Mouse (Mus musculus): ENCODE measurements around the gene Mgat5. TPM values are rescaled to one million over a fixed set of nuclear protein-coding genes. Genes with fewer than 3 reads are reported as not detected.

Mgat5 gene
- polyA plus RNA-seq, 1 experiment from 2014 or later = 5.2 TPM

- Histone ChIP-seq H3K4me2 (no peak overlapping the region), H3K4me3 (ENCODE audit: low read depth, low read length) (no peak overlapping the region), H3K9ac (no peak overlapping the region), H3K27me3 (ENCODE audit: insufficient read depth, low read length) (no peaks in the 10 kb centered on the region), H3K27ac (ENCODE audit: low read depth) (no peak overlapping the region), H3K36me3 (ENCODE audit: insufficient read depth) (no peaks in the 10 kb centered on the region), H3K9me3 (ENCODE audit: low read depth, low read length) (no peaks in the 10 kb centered on the region), H3K4me1 (ENCODE audit: insufficient read depth) (no peaks in the 10 kb centered on the region)
- no peak for TF ChIP-seq CTCF (IDR thresholded peaks at IDR 0.05; ENCODE audit: low read depth)
- 86% methylated on average over 8 of the region's 8 CpGs for WGBS
- DNase-seq = no peak
- ATAC-seq (ENCODE audit: insufficient read depth) = no peak
These were observed 52.2 kb downstream of the Mgat5 start for GRCm38 (mm10) chr1:127257005-127257404.

- H3K36me3 ChIP-seq (ENCODE audit: insufficient read depth) = no peaks in the 10 kb centered on the region
- TF ChIP-seq CTCF (IDR thresholded peaks at IDR 0.05; ENCODE audit: low read depth) = no peak
- H3K4me1 ChIP-seq (ENCODE audit: insufficient read depth) = no peaks in the 10 kb centered on the region
- H3K27me3 ChIP-seq (ENCODE audit: insufficient read depth, low read length) = no peaks in the 10 kb centered on the region
- H3K4me3 ChIP-seq (ENCODE audit: low read depth, low read length) = no peak overlapping the region
- 76% methylated on average over 4 of the region's 4 CpGs for WGBS
- H3K9me3 ChIP-seq (ENCODE audit: low read depth, low read length) = no peaks in the 10 kb centered on the region
- no peak overlapping the region for H3K9ac ChIP-seq
- DNase-seq (no peak), ATAC-seq (ENCODE audit: insufficient read depth) (no peak)
- H3K27ac ChIP-seq (ENCODE audit: low read depth) = no peak overlapping the region
- H3K4me2 ChIP-seq = no peak overlapping the region
These were observed 54.9 kb downstream of the Mgat5 start for GRCm38 (mm10) chr1:127259669-127260068.

- Histone ChIP-seq H3K4me1 (ENCODE audit: insufficient read depth) (no peaks in the 10 kb centered on the region), H3K27me3 (ENCODE audit: insufficient read depth, low read length) (no peaks in the 10 kb centered on the region), H3K4me3 (ENCODE audit: low read depth, low read length) (no peak overlapping the region), H3K9ac (no peak overlapping the region), H3K27ac (ENCODE audit: low read depth) (no peak overlapping the region), H3K9me3 (ENCODE audit: low read depth, low read length) (no peaks in the 10 kb centered on the region), H3K4me2 (no peak overlapping the region), H3K36me3 (ENCODE audit: insufficient read depth) (no peaks in the 10 kb centered on the region)
- DNase-seq (no peak), ATAC-seq (ENCODE audit: insufficient read depth) (0 out of 2 replicates have a peak, but pooled peaks have one; percentile 11)
- TF ChIP-seq CTCF (IDR thresholded peaks at IDR 0.05; ENCODE audit: low read depth) = no peak
- WGBS = 51% methylated on average over 6 of the region's 6 CpGs
These were observed 56.2 kb downstream of the Mgat5 start for GRCm38 (mm10) chr1:127260969-127261368.

GRCm38 (mm10) chr1:127262170-127262837 lies 57.5 kb downstream of the Mgat5 start:
- Histone ChIP-seq H3K4me2 (no peak overlapping the region), H3K27ac (ENCODE audit: low read depth) (no peak overlapping the region), H3K9ac (no peak overlapping the region), H3K36me3 (ENCODE audit: insufficient read depth) (no peaks in the 10 kb centered on the region), H3K4me3 (ENCODE audit: low read depth, low read length) (no peak overlapping the region), H3K4me1 (ENCODE audit: insufficient read depth) (no peaks in the 10 kb centered on the region), H3K27me3 (ENCODE audit: insufficient read depth, low read length) (no peaks in the 10 kb centered on the region), H3K9me3 (ENCODE audit: low read depth, low read length) (no peaks in the 10 kb centered on the region)
- no peak for ATAC-seq (ENCODE audit: insufficient read depth)
- TF ChIP-seq CTCF (IDR thresholded peaks at IDR 0.05; ENCODE audit: low read depth) = no peak
- 81% methylated on average over 13 of the region's 13 CpGs for WGBS
- no peak for DNase-seq

GRCm38 (mm10) chr1:127267985-127268384 lies 63.2 kb downstream of the Mgat5 start:
- Histone ChIP-seq H3K9me3 (ENCODE audit: low read depth, low read length) (no peaks in the 10 kb centered on the region), H3K36me3 (ENCODE audit: insufficient read depth) (no peaks in the 10 kb centered on the region), H3K27me3 (ENCODE audit: insufficient read depth, low read length) (no peaks in the 10 kb centered on the region), H3K27ac (ENCODE audit: low read depth) (no peak overlapping the region), H3K4me3 (ENCODE audit: low read depth, low read length) (no peak overlapping the region), H3K4me2 (no peak overlapping the region), H3K9ac (no peak overlapping the region), H3K4me1 (ENCODE audit: insufficient read depth) (no peaks in the 10 kb centered on the region)
- DNase-seq (no peak), ATAC-seq (ENCODE audit: insufficient read depth) (no peak)
- WGBS = 72% methylated on average over 5 of the region's 5 CpGs
- TF ChIP-seq CTCF (IDR thresholded peaks at IDR 0.05; ENCODE audit: low read depth) = no peak

GRCm38 (mm10) chr1:127269343-127269742 lies 64.5 kb downstream of the Mgat5 start:
- H3K27ac ChIP-seq (ENCODE audit: low read depth) = no peak overlapping the region
- no peaks in the 10 kb centered on the region for H3K36me3 ChIP-seq (ENCODE audit: insufficient read depth)
- H3K4me1 ChIP-seq (ENCODE audit: insufficient read depth) = no peaks in the 10 kb centered on the region
- H3K4me2 ChIP-seq = no peak overlapping the region
- H3K9me3 ChIP-seq (ENCODE audit: low read depth, low read length) = no peaks in the 10 kb centered on the region
- no peak overlapping the region for H3K4me3 ChIP-seq (ENCODE audit: low read depth, low read length)
- WGBS = 69% methylated on average over 3 of the region's 3 CpGs
- no peak for DNase-seq
- no peak for ATAC-seq (ENCODE audit: insufficient read depth)
- no peak overlapping the region for H3K9ac ChIP-seq
- no peak for TF ChIP-seq CTCF (IDR thresholded peaks at IDR 0.05; ENCODE audit: low read depth)
- H3K27me3 ChIP-seq (ENCODE audit: insufficient read depth, low read length) = no peaks in the 10 kb centered on the region

GRCm38 (mm10) chr1:127270273-127271020 lies 65.6 kb downstream of the Mgat5 start:
- no peaks in the 10 kb centered on the region for H3K36me3 ChIP-seq (ENCODE audit: insufficient read depth)
- H3K27ac ChIP-seq (ENCODE audit: low read depth) = no peak overlapping the region; the same call in 1 of the 2 replicates
- DNase-seq = peak; percentile 23
- H3K4me3 ChIP-seq (ENCODE audit: low read depth, low read length) = no peak overlapping the region
- no peak for TF ChIP-seq CTCF (IDR thresholded peaks at IDR 0.05; ENCODE audit: low read depth)
- peak; percentile 52; the same call in 1 of the 2 replicates for ATAC-seq (ENCODE audit: insufficient read depth)
- H3K9me3 ChIP-seq (ENCODE audit: low read depth, low read length) = no peaks in the 10 kb centered on the region
- 62% methylated on average over 13 of the region's 13 CpGs for WGBS
- H3K9ac ChIP-seq = no peak overlapping the region
- no peaks in the 10 kb centered on the region for H3K4me1 ChIP-seq (ENCODE audit: insufficient read depth)
- H3K4me2 ChIP-seq = no peak overlapping the region
- H3K27me3 ChIP-seq (ENCODE audit: insufficient read depth, low read length) = no peaks in the 10 kb centered on the region

All from lung, embryonic 14.5 days (tissue).